Mouse (Mus musculus) kidney, postnatal 10 days (tissue): ENCODE results near the gene Uqcc2.

Experiments
- DNase-seq: peaks from one replicate; pipeline ENCODE4 v3.0.0; 2021; ENCODE audit warnings: mixed read lengths

Uqcc2 gene

GRCm38 (mm10) chr17:27122701-27123100 is 11.0 kb downstream of the Uqcc2 start:
- no peak for DNase-seq

- no peak for DNase-seq
Measured at GRCm38 (mm10) chr17:27121781-27122180, 11.9 kb downstream of the Uqcc2 start.

GRCm38 (mm10) chr17:27121266-27121665 is 12.4 kb downstream of the Uqcc2 start:
- DNase-seq, result no peak

- peak; percentile 83 for DNase-seq
Measured at GRCm38 (mm10) chr17:27120561-27121024, 13.1 kb downstream of the Uqcc2 start.

DNA sequence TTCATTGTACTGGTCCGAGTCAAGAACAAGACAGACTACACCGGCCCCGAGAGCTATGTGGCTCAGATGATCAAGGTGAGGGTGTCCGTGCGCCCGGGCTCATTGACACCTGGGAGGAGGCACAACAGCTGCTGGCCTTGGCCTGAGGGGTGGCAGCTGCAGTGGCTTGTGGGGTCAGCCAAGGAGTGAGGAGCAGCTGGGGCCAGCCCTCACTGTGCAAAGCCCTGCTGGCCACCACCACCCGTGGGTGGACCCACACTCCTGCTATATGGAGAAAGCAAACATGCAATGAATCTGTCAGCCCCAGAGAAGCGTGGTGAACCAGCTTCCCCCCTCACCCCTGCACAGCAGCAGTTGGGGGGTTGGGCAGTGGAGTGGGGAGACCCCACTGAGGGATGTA is 13.8 kb downstream of the Uqcc2 start:
- no peak for DNase-seq

GRCm38 (mm10) chr17:27119540-27119895 is 14.2 kb downstream of the Uqcc2 start:
- no peak for DNase-seq

DNA sequence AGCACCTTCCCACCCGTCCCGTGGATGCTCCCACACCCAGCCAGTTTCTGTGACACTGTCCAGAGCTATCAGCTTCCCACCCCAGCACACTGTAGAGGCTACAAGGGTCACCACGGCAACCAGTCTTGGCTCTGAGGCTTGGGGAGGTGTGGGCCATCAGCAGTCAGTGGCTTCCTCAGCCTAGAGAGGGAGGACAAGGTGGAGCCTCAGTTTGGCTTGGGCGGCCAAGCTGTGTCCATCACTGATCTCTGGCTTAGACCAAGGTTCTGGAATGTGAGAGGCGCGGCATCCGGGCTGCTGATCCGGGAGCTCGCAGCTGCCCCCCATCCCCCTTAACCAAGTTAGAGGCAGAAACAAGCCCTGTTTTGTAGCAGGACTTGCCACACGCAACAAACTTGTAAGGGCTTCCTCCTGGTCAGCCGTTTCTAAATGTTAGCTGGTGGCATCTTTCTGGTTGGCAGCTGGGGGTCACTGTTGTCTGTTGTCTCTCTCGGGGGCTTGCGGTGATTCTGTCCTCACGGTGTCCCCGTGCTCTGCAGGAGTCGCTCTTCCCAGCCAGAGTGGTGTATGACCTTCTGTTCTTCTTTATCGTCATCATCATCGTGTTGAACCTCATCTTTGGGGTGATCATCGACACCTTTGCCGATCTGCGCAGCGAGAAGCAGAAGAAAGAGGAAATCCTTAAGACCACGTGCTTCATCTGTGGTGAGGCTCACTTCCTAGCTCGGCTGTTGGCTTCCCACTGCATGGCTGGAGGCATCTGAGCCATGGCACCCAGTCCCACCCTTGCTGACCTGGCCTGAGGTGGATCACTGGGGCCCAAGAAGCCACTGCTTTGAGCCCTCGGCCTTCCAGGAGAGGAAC is 14.8 kb downstream of the Uqcc2 start:
- peak; percentile 67 for DNase-seq

GRCm38 (mm10) chr17:27110072-27110471 is 23.6 kb downstream of the Uqcc2 start:
- DNase-seq, result no peak

- DNase-seq, result no peak
Measured at GRCm38 (mm10) chr17:27107936-27108335, 25.8 kb downstream of the Uqcc2 start.

DNA sequence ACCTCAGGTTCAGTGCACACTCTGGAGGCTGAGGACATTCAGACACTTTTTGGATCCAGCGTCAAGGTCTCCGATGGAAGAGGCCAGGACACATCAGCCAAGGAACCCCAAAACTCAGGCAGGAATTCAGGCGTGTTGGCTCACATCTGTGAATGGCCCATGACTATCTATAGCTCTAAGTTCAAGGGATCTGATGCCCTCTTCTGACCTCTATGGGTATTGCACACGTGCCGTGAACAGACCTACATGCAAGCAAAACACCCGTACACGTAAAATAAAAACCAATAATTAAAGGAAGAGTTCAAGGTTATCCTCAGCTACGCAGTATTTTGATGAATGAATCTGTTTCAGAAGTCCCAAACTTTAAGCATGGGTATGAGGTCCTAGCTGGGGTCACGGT is 27.0 kb downstream of the Uqcc2 start:
- peak; percentile 45 for DNase-seq

DNA sequence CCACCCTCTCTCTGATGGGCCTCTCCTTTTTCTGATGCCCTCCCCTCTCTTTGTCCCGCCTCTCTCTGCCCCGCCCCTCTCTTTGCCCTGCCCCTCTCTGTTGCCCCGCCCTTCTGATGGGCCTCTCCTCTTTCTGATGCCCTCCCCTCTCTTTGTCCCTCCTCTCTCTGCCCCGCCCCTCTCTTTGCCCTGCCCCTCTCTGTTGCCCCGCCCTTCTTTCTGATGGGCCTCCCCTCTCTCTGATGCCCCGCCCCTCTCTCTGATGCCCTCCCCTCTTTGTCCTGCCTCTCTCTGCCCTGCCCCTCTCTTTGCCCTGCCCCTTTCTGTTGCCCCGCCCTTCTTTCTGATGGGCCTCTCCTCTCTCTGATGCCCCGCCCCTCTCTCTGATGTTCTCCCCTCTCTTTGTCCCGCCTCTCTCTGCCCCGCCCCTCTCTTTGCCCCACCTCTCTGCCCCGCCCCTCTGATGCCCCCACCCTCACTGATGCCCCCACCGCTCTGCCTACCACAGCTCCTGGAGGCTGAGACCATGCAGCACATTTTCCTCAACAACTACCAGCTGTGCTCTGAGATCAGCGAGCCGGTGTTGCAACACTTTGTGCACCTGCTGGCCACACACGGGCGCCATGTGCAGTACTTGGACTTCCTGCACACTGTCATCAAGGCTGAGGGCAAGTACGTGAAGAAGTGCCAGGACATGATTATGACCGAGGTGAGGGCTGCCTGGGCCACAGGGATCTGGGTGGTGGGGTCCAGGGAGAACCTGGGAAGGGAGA is 27.8 kb downstream of the Uqcc2 start:
- DNase-seq, result no peak

GRCm38 (mm10) chr17:27101675-27102074 is 32.0 kb downstream of the Uqcc2 start:
- DNase-seq, result no peak

- DNase-seq, result peak; percentile 79
Measured at GRCm38 (mm10) chr17:27095690-27096089, 38.0 kb downstream of the Uqcc2 start.

DNA sequence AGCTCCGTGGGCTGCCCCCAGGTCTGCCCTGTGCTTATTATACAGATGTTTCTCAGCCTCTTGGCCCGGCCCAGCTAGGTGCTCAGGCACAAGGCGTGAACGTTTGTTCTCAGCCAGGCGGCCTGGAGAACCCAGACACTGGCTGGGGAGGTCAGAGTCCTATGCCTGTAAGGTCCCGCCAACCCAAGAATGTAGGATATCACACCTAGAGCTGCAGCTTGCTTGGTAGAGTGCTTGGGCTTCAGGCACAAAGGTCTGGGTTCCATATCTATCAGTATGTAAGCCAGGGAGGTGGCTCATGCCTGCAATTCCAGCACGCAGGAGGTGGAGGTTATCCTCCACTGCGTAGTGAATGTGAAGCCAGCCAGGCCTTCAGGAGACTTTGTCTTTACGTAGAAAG is 43.6 kb downstream of the Uqcc2 start:
- DNase-seq, result no peak

DNA sequence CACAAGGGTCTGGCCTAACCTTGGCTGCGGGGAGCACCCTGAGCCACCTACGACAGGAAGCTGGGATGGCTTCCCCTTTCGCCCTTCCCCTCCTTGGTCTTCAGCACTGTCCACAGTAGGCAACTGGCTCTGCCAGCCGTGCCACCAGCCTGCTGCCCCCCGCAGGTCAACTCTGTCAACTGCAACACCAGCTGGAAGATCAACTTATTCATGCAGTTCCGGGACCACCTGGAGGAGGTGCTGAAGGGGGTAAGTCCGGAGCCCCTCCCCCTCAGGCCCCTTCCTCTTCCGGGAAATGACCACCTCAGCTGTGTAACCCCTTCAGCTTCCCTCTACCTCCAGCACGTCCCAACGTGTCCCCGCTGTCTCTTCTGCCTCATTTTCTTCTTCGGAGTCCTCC is 46.3 kb downstream of the Uqcc2 start:
- DNase-seq, result peak; percentile 55

DNA sequence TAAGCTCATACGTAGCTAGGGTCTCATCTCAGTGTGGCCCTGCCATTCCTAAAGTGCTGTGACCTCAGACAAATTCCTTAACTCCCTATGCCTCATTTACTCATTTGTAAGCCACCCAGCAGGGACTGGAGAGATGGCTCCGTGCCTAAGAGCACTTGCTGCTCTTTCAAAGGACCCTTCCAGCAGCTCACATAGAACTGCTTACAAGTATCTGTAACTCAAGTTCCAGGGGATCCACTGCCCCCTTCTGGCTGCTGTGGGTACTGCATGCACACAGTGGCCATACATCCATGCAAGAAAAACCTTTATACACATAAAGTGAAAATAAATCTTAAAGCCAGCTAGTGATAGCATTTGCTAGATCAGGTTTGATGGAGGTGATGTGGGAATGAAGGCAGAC is 48.0 kb downstream of the Uqcc2 start:
- peak; percentile 80 for DNase-seq

DNA sequence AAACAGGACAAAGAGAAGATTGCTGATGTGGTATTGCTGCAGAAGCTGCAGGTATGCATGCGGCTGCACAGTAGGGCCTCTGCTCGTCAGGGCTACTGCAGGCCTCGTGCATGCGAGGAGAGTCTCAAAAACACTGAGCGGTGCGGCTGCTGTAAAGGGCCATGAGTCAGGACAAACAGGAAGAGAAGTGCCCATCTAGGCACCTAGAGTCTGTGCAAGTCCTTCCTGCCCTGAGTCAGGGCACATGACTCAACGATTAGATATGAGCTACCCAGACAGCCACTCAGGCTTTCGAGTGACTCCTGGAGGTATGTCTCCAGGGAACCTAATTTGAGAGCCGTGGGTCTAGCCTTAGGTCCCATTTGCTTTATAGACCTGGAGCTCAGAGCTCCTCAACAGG is 50.1 kb downstream of the Uqcc2 start:
- no peak for DNase-seq

- DNase-seq, result no peak
Measured at GRCm38 (mm10) chr17:27082796-27083195, 50.9 kb downstream of the Uqcc2 start.

DNA sequence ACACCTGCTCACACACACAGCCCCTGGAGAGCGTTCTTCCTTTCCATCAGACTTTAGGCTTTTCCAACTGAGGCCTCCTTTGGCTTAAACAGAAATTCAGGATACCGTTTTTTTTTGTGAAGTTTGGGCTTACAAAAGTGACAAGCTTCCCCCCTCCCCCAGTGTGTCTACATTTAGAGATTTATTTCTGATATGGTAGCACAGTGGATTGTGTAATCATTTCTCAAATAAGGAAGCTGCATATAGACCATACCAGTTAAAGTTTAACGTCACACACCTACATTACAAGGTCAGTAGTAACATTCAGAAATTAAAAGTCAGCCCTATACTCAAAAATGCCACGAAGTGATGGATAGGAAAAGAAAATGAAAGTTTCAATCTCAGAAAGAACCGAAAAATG is 51.8 kb downstream of the Uqcc2 start:
- no peak for DNase-seq

DNA sequence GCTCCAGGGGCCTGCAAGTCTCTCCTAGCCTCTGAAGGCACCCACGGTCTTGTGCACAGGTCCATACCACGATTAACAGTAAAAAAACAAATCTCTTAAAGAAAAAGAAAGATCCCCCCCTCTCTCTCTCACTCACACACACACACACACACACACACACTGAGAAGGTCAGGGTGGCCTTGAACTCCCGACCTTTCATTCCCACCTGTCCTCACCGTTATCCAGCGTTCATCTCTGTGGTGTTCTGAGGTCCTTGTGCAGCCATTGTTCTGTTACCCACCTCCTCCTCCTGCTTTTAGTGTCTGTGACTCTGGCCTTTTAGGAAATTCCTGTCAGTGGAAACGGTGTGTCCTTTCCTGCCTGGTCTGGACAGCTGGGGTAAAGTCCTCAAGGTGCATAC is 55.2 kb downstream of the Uqcc2 start:
- DNase-seq, result no peak

DNA sequence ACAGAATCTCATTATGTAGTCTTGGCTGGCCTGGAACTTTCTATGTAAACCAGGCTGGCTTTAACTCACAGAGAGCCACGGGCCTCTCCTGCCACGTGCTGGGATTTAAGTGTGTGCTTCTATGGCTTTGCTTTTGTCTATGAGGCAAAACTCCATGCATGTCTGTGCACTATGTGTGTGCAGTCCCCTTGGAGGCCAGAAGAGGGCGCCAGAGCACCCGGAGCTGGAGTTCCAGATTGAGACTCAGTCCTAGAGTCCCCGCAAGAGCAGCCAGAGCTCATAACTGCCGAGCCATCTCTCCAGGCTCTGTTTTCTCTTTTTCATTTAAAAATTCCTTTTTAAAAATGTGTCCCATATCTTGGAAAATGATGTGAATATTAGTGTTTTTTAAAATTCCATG is 55.8 kb downstream of the Uqcc2 start:
- no peak for DNase-seq

DNA sequence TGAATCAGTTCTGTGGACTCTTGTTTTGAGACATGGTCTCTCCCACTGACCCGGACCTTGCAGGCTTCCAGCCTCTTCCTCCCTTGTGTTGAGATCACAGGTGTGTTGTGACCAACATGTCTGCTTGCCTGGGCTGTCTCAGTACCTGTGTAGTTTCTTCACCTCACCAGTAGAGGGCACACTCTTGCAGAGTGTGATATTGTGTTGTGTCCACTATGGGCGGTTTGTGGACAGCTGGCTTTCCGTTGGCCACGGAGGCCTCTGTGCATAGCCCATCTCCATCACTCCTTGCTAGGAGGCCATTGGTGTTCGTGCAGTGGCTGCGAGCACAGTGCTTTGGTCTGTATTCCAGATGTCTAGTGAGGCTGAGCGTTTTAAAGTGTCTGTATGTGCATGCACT is 56.6 kb downstream of the Uqcc2 start:
- DNase-seq, result no peak

DNA sequence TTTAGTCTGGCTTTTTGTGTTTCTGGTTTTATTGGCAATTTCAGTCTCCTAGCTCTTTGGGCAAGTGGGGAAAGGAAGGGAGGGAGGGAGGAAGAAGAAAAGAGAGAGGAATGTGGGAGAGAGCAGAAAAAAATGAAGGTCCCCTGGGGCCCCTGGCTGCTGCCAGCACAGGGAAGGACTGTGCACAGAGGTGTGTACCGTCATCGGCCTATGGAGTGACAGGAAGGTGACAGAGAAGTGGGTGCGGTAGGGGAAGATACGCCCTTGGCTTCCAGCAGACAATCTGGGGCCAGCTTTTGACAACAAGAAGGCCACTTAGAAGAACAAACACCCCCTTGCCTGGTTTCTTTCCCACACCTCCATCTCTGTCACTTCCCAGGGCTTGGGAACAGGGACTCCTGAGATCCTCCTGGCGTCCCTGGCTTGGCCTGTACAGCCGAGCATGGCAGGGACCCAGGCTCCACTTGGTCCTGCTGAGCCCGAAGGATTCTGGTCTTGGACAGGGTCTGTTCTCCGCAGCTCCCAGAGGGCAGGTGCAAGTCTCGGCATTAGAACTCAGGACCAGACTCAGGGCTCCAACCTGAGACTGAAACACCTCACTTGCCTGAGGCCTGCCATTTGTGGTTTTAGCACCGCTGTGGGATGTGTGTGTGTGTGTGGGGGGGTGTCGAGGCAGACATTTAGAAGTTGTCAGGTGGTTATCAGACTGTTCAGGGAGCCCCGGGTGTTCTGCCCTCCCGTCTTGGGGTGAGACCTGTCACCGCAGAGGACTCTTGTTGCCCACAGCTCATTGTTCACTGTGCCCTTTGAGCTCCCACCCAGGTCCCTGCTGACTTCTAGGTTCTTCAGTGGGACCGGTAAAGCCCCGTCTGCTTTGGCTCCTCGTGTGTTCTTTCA is 58.6 kb downstream of the Uqcc2 start:
- no peak for DNase-seq
